Mouse (Mus musculus) telencephalon, adult 2 months (tissue): Measurements from ENCODE around the gene Cbr1.
A peak's percentile ranks its signal among the peaks of the same experiment; 100 is the strongest.

Experiments
- DNase-seq: peaks from one replicate; pipeline ENCODE4 v3.0.0-alpha.2; 2011; ENCODE audit warnings: low read depth, low spot score

Cbr1 gene

DNA sequence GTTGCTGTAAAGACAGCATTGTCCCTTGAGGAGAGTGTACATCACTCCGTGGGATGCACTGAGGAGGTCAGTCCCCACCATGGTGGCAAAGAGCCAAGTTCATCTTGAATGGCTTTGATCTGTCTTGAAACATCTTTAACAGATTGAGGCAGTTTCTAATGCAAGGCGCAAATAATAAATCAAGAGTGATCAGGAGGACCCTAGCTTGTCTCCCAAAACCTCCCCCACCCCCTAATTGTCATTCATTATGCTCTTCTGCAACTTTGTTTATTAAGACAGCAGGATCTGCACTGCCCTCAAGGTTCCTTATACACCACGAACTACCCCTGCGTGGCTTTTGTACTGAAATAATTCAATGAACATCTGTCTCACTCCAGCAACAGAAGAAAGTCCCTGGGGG is at the start of gene Cbr1:
Cbr1 (plus strand) TSS at position 301 of the 400 bp plus-strand sequence.
- DNase-seq: no peak

- no peak for DNase-seq
Observed at GRCm38 (mm10) chr16:93557646-93558045, 48.0 kb upstream of the Cbr1 start.

- DNase-seq: no peak
Observed at GRCm38 (mm10) chr16:93558499-93558898, 47.2 kb upstream of the Cbr1 start.

DNA sequence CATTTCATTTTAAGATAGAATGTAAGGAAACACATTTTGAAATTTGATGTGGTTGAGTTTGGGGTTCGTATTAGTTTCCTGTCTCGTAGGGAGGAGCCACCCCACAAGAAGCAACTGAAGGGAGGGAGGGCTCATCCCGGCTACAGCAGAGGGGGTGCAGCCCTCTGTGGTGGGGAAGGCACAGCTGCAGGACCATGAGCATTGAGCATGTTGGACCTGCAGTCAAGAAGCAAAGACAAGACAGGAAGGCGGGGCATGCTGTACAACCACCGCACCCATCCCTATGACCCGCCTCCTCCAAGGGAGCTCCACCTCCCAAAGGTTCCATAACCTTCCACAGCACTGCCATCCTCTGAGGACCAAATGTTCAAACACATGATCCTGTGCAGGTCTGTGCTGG is 33.3 kb upstream of the Cbr1 start:
- DNase-seq: no peak

DNA sequence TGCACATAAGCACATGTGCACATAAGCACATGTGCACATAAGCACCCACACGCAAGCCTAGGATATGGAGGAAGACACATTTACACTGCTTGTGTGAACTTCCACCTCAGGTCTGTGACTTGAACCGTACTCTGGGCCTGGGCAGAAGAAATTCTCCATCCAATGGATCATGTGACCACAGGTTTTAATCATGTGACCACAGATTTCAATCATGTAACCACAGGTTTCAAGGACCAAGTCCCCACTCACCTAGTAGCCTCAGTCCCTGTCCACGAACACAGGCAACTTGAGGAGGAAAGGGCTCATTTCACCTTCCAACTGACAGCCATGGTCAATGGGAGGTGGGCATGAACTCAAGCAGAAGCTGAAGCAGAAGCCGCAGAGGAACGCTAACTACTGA is 32.2 kb upstream of the Cbr1 start:
- DNase-seq: no peak

- DNase-seq: no peak
Observed at GRCm38 (mm10) chr16:93574521-93575191, 31.0 kb upstream of the Cbr1 start.

GRCm38 (mm10) chr16:93575574-93575973 is 30.1 kb upstream of the Cbr1 start:
- DNase-seq: no peak

DNA sequence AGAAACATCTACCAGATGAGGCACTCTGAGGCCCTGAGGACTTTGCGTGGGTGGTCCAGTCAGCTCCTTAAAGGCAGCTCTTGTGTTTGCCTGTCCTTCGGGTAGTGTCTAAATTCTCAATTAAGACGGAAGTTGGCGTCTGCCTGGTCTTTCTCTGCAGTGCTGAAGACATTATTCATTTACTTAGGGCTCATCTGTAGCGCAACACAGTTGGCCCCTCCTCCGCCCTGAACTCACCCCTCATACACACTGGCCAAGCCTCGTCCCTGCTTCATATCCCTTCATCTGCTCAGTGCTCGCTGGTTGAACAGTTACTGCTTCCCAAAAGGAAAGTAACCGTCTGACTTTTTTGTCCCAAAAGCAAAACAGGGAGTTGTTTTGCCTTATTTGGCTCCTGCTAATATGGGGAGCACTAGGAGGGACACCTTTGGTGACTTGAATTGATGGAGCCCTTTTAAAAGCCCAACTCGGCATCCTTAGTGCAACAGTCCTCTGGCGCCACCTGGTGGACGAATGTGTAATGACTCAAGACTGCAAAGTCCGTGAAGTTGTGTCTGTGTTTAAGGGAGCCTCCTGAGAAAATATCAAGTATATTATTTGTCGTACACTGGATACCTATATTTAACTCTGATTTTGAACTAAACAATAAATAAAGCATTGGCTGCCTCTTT is 29.1 kb upstream of the Cbr1 start:
- peak; percentile 31 for DNase-seq

DNA sequence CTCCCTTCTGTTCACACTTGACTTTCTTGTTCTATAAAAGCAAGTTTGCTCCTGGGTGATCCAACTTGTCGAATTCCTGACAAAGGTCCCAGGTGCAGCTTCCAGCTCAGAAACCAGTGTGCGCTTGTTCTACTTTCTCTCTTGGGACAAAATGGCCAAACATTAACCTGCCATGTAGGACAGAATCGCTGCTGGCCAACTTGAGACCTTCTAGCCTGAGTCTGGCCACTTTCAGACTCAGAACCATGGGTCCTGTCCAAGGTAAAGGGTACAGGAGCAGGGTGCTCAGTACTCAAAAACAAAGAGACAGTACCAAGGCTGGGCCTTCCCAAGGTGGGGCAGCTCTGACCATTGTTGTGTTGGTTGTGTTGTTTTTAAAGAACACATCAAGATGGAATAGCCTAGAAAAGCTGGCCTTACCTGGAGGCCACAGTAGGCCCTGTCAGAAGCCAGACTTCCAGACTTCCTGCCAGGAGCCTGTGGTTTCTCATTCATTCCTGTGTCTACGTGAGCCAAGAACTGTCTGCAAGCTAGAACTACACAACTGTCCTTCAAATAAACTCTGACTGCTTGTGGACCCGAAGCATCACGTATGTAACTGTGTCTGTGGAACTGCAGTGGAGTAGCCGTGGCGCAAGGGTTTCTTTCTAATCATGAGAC is 27.2 kb upstream of the Cbr1 start:
- no peak for DNase-seq

DNA sequence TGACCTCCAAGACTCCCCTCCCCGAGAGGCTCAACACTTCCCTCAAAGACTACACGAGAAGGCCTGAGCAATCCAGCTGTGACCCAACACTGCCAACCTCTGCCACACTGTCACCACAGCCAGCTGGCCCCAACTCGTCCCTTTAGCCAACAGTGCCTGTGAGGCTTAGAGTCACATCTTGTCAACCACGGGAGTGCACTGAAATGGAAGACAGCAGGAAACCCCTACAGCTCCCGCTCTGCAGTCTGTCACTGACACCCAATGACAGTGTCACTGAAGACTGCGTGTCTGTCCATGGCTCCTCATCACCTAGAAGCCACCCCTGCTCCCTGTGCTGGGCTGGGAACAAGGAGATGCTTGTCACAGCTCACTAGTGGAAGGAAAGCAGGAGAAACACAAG is 24.5 kb upstream of the Cbr1 start:
- no peak for DNase-seq

DNA sequence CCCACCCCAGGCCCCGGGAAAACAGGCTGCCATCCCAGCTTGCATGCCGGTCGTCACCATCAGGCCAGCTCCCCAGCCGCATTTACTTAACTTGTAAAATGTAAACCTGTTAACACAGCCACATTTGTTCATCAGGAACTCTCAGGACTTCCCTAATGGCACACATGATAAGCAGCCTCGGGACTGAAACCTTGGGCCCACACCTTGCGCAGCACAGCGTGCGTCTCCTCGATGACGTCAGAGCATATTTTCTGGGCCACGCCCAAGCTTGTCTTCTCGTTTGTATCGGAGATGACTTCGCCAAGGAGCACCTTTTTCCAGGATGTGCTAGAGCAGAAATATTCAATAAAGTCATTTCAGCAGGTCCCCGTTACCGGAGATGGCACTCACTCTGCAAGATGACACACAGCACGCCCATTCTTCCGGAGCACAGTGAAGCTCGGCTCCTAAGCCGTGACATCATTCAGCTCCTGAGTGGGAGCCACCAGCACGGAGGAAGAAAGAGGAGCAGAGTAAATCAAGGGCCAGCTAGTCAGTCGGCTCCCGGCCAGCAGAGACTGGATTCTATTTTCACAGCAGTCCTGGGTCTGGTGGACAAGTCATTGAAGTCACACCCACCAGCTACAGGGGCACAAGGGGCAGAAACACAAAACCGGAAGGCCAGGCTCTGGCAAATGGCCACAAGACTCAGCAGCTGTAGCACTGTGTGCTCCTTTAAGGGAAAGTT is 20.5 kb upstream of the Cbr1 start:
- no peak for DNase-seq

- no peak for DNase-seq
Observed at GRCm38 (mm10) chr16:93585703-93586205, 19.9 kb upstream of the Cbr1 start.

DNA sequence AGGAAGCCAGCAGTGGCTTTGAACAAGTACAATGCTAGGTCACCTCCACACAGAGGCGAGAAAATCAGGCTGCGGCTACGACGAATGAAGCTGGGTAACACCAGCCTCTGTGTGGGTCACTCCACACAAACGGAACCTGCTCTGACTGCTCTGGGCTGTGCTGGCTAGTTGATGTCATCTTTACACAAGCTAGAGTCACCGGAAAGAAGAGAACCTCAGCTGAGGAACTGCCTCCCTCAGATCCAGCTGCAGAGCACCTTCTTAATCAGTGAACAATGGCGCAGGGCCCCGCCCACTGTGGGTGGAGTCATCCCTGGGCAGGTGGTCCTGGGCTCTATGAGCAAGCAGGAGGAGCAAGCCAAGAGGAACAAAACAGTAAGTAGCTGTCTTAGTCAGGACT is 19.3 kb upstream of the Cbr1 start:
- no peak for DNase-seq

GRCm38 (mm10) chr16:93588281-93588680 is 17.4 kb upstream of the Cbr1 start:
- no peak for DNase-seq

GRCm38 (mm10) chr16:93590915-93591314 is 14.7 kb upstream of the Cbr1 start:
- DNase-seq: no peak

GRCm38 (mm10) chr16:93591450-93592430 is 13.9 kb upstream of the Cbr1 start:
- DNase-seq: no peak

DNA sequence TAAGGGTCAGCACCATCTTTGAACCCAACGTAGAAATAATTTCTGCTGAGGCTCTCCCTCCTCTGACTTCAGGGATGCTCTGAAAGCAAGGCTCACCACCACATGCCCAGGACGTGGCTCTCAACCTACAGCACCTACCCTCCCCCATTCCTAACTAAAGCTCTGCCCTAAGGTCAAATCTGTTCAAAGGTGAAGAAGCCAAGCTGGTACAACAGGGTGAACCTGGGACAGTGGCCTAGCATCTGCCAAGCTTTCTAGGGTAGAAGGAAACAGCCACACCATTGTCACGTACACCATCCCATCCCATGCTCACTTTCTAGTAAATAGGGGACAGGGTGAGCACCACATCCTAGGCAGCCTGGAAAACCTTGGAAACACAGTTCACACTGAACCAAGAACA is 12.9 kb upstream of the Cbr1 start:
- no peak for DNase-seq

DNA sequence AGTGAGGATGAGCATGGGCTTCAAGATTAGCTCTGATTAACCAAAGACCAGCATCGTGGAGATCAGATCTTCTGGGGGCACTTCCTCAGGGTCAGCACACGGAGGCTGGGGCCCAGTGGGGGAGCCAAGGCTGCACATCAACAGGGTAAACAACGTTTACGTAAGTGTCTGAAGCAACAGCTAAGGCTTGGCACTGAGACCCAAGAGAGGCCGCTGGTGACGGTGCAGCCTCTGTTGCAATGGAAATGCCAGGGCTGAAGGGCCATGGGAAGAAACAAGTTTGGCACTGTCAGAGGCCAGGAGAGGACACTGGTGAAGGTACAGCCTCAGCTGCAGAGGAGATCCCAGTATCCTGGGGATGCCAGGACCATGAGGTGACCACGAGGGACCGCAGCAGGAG is 12.2 kb upstream of the Cbr1 start:
- DNase-seq: no peak

GRCm38 (mm10) chr16:93594448-93594847 is 11.2 kb upstream of the Cbr1 start:
- DNase-seq: no peak

DNA sequence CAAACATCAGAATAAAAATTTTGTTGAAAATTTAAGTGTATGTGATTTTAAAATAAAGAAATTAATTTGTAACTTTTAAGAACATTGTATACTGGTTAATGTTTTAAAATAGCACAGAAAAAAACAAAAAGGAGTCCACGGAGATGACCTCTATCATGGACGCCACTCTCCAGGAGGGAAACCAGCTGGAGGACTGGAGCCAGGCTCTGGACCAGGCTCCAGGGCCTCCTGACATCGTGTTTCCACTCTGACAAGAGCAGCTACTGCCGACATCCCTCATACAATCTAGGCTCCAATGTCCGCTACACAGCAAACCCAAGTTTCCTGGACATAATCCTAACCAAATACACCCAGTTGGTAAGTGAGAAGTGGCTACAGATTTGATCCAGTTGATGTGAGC is 9.9 kb upstream of the Cbr1 start:
- no peak for DNase-seq

GRCm38 (mm10) chr16:93596807-93597206 is 8.8 kb upstream of the Cbr1 start:
- no peak for DNase-seq
